Mouse (Mus musculus) MEL (cell line): ENCODE results near the gene Nudt21.
A peak's percentile ranks its signal among the peaks of the same experiment; 100 is the strongest.

Experiments
- CTCF ChIP-seq, 3 experiments: IDR thresholded peaks in 2 of 3; conservative IDR thresholded peaks in 1 of 3; 2 replicates each; pipeline ENCODE4 v1.5.1; 2011 to 2012; ENCODE audit warnings: low read length in 3 of 3, low read depth in 2 of 3, mild to moderate bottlenecking in 2 of 3, improper control_type of control experiment in 1 of 3, inconsistent platforms in 1 of 3, mixed read lengths in 1 of 3, moderate library complexity in 1 of 3; ENCODE audit not compliant: control insufficient read depth in 1 of 3, insufficient read depth in 1 of 3, poor library complexity in 1 of 3, severe bottlenecking in 1 of 3
- E2F4 ChIP-seq: IDR thresholded peaks from 2 replicates; pipeline ENCODE4 v1.6.1; 2011; ENCODE audit warnings: low read depth, low read length, improper control_type of control experiment, borderline replicate concordance
- EP300 ChIP-seq, 2 experiments: IDR thresholded peaks; 2 replicates each; pipeline ENCODE4 v1.6.1; 2011; ENCODE audit warnings: improper control_type of control experiment in 2 of 2, low read length in 2 of 2, low read depth in 1 of 2, mild to moderate bottlenecking in 1 of 2
- MEF2A ChIP-seq: IDR thresholded peaks from 2 replicates; pipeline ENCODE4 v1.6.1; 2014; ENCODE audit warnings: low read depth, mild to moderate bottlenecking, inconsistent platforms, low read length, improper control_type of control experiment; ENCODE audit not compliant: poor library complexity, insufficient replicate concordance, severe bottlenecking; ENCODE audit errors: extremely low read depth
- MXI1 ChIP-seq: IDR thresholded peaks from 2 replicates; pipeline ENCODE4 v1.6.1; 2011; ENCODE audit warnings: mild to moderate bottlenecking, low read depth, low read length, improper control_type of control experiment
- POLR2A ChIP-seq, 2 experiments: IDR thresholded peaks; 2 replicates each; pipeline ENCODE4 v1.6.1; 2011 to 2012; ENCODE audit warnings: low read length in 2 of 2, mild to moderate bottlenecking in 2 of 2, control low read depth in 1 of 2, improper control_type of control experiment in 1 of 2, low read depth in 1 of 2, moderate library complexity in 1 of 2; ENCODE audit not compliant: control insufficient read depth in 1 of 2, insufficient read depth in 1 of 2, poor library complexity in 1 of 2
- SMC3 ChIP-seq: IDR thresholded peaks from 2 replicates; pipeline ENCODE4 v1.6.1; 2011; ENCODE audit warnings: low read depth, low read length, improper control_type of control experiment
- TAL1 ChIP-seq: IDR thresholded peaks from 2 replicates; pipeline ENCODE4 v1.6.1; 2012; ENCODE audit warnings: mild to moderate bottlenecking, inconsistent platforms, low read length, moderate library complexity, mixed read lengths
- TCF12 ChIP-seq: IDR thresholded peaks from 2 replicates; pipeline ENCODE4 v1.6.1; 2014; ENCODE audit warnings: low read depth, mild to moderate bottlenecking, inconsistent platforms, low read length, improper control_type of control experiment, moderate library complexity

DNA sequence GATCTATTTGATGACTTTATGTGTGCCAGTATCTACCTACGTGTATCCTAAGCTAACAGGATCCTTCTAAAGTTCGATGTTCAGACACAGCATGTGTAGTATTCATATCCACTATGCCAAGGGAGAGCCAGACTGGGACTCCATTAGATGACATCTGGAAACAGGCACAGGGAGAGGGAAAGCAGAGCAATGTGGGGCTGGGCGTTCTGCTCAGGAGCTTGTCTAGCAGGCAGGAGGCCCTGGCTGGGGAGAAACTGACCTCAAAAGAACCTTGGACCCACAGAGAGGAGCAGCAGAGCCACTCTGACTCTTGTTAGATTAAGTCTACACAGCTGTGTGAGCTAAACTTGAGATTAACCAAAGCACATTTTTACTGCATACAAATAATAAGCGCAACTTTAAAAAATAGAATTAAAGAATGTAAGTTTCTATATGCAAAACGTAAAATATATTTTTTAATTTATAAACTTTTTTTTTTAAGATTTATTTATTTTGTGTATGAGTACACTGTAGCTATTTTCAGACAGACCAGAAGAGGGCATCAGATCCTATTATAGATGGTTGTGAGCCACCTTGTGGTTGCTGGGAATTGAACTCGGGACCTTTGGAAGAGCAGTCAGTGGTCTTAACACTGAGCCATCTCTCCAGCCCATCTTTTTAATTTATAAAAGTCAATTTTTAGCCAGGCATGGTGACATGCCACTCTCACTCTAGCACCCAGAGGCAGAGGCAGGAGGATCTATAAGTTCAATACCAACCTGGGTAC, 60.2 kb downstream of the Nudt21 start:
- TF ChIP-seq CTCF (IDR thresholded peaks at IDR 0.05 in 2 of 3, conservative IDR thresholded peaks at IDR 0.05 in 1 of 3; ENCODE audit: control insufficient read depth in 1 of 3, insufficient read depth in 1 of 3, low read depth in 2 of 3, low read length in 3 of 3, poor library complexity in 1 of 3, severe bottlenecking in 1 of 3) = peak in 1 of 3 experiments; percentile 38; a peak in 2 of 6 replicates
- no peak for TF ChIP-seq POLR2A (IDR thresholded peaks at IDR 0.05; ENCODE audit: control insufficient read depth in 1 of 2, insufficient read depth in 1 of 2, low read depth in 1 of 2, low read length in 2 of 2, poor library complexity in 1 of 2)
- no peak for TF ChIP-seq TCF12
- TF ChIP-seq SMC3 = peak; percentile 20; the same call in 1 of the 2 replicates
- TF ChIP-seq TAL1 = no peak
- TF ChIP-seq EP300 (IDR thresholded peaks at IDR 0.05; ENCODE audit: low read depth in 1 of 2, low read length in 2 of 2) = no peak
- TF ChIP-seq MXI1 = no peak
- no peak for TF ChIP-seq MEF2A
- TF ChIP-seq E2F4 = no peak
